Mouse (Mus musculus) heart, postnatal 14 days (tissue): ENCODE data around the gene Nudcd2. TPM values are rescaled to one million over a fixed set of nuclear protein-coding genes. Genes with fewer than 3 reads are reported as not detected.
"Not testable (repeated sequence)": the region's sequence is repeated elsewhere in the genome, so short reads cannot be mapped to it uniquely, and the experiment has no call there.

Experiments
- DNase-seq, 2 experiments: peaks; one replicate each; pipeline ENCODE4 v3.0.0; 2021 to 2022
- intact Hi-C: fragments of 180-260 bp; cut with DNase I; formaldehyde crosslinking; loops from one replicate; pipeline ENCODE4 v1.15.1; 2025
- long read RNA-seq, 2 experiments: library from polyadenylated mRNA; stranded (forward); transcript quantifications; one replicate each; pipeline ENCODE4 v2.0.0; 2021
- total RNA-seq, 2 experiments: library from RNA; stranded (reverse); gene quantifications; 2 replicates each; pipeline ENCODE4 v1.2.3; 2021

Nudcd2 gene
- total RNA-seq: 10 to 100 TPM; 14.0 to 17.1 TPM
- long read RNA-seq, experiment 1, transcript Nudcd2-201 (4 exons, 1,577 nt): major isoform, 36 of 40 reads
- long read RNA-seq, experiment 1, partial matches to known transcripts: 0 of 40 reads
- long read RNA-seq, experiment 1, other reads (novel, unspliced or antisense): 2 of 40 reads
- long read RNA-seq, experiment 2, transcript Nudcd2-201 (4 exons, 1,577 nt): major isoform, 20 of 20 reads
- long read RNA-seq, experiment 2, partial matches to known transcripts: 0 of 20 reads
- long read RNA-seq, experiment 2, other reads (novel, unspliced or antisense): 0 of 20 reads

DNA sequence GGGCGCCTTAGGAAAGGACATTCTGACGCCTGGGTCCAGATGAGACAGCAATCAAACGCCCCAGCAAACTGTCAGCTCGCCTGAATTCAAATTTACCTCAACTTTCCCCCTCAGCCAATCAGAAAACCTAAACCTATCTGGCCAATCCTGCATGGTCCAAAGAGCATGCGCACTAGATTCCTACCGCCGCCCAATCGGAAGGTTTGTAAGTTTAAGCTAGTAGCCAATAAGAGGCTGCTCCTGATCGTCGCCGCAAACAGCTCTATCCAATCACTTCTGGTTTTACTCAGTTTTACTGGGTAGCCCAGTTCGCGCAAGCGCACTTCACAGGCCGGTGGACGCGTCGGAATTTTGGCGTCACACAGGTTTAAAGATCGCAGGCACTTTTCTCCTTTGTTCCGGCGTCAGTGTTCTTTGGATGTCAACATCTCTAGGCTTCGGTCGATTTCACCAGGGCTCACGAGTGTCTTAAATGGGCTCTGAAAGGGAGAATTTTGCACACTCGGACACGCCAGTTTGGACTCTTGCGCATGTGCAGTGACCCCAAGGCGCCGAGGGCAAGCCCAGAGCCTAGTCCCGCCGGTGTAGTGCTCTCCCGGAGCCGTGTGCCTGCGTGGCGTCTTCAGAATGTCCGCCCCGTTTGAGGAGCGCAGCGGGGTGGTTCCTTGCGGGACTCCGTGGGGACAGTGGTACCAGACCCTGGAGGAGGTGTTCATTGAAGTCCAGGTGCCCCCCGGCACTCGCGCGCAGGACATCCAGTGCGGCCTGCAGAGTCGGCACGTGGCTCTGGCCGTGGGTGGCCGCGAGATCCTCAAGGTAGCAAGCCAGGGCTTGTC, at the start of gene Nudcd2, which contains the start of gene Hmmr:
TSS of gene Nudcd2 (plus strand) at position 329 of the 836 bp plus-strand sequence.
TSS of gene Hmmr (minus strand) at position 84 of the 836 bp plus-strand sequence.
- DNase-seq: peak; percentile 87 to 88
- intact Hi-C loops: loop anchor here (2.0 to 5.0 kb wide), 2 partner anchors 19 to 41 kb away; no protein-coding TSS in a partner anchor

DNA sequence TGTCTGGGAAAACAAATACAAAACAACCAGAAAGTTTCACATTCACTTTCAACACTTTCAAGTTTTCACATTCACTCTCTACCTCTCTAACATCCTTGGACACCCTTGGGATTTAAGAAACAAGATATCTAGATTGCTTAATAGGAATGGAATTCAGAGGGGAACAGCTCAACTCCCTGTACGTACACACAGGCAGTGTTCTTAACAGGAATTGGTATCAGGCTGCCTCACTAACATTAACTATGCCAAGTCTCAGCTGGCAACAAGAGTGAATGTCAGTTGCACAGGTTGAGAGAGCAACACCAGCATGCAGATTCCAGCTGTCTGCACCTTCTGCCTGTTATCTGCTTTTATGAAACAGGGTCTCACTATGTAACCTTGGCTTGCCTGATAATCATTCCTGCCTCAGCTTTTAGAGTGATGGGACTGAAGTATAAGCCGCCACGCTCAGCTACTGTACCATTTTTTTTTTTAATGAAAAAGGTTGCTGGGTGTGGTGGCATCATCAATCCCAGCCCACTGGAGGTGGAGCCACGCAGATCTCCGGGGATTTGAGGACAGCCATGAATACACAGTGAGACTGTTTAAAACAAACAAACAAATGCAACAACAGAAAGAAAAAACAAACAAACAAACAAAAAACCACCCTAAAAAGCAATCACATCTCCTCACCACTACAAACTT, 42.9 kb upstream of the Nudcd2 start:
- peak in 1 of 2 experiments; percentile 24 for DNase-seq
- intact Hi-C loops: loop anchor here (5.0 kb wide), 1 partner anchor 42 kb away; the partner anchor contains the start of genes Hmmr and Nudcd2

GRCm38 (mm10) chr11:40692101-40692509, 41.4 kb upstream of the Nudcd2 start:
- DNase-seq: no peak
- intact Hi-C loops: loop anchor here (2.0 to 5.0 kb wide), 2 partner anchors 40 to 63 kb away; partner anchors contain the start of genes Ccng1, Hmmr and Nudcd2

- intact Hi-C loops: loop anchor here (2.0 to 5.0 kb wide), 2 partner anchors 40 to 62 kb away; partner anchors contain the start of genes Ccng1, Hmmr and Nudcd2
- peak; percentile 94 to 96 for DNase-seq
Observed at GRCm38 (mm10) chr11:40692511-40693365, 40.7 kb upstream of the Nudcd2 start.

DNA sequence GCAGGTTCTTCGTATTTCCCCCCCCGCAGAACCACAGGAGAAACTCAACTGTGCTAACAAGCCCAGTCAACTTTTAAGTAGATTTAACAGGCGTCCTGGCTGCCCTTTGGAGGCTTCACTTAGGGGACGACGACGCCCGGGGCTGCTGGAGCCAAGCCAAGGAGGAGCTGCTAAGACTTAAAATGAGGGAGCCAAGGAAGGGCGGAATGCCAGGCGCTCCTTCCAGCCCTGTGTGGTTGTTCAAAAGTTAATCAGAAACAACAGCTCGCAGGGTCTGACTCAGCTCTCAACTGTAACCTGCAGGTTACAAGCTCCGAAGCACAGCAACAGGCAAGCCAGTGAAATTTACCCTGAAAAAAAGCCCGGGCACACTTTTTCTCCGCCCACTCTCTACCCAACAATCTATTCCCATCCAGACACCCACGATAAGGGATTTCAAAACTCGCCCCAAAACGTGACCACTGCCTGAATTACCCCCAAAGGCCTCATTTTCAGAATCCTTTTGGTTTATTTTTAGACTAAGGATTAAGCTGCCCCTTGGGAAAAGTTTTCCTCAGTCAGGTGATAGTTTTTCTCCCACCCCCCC, 40.0 kb upstream of the Nudcd2 start:
- intact Hi-C loops: loop anchor here (2.0 to 5.0 kb wide), 2 partner anchors 39 to 61 kb away; partner anchors contain the start of genes Ccng1, Hmmr and Nudcd2
- peak; percentile 69 to 76 for DNase-seq

DNA sequence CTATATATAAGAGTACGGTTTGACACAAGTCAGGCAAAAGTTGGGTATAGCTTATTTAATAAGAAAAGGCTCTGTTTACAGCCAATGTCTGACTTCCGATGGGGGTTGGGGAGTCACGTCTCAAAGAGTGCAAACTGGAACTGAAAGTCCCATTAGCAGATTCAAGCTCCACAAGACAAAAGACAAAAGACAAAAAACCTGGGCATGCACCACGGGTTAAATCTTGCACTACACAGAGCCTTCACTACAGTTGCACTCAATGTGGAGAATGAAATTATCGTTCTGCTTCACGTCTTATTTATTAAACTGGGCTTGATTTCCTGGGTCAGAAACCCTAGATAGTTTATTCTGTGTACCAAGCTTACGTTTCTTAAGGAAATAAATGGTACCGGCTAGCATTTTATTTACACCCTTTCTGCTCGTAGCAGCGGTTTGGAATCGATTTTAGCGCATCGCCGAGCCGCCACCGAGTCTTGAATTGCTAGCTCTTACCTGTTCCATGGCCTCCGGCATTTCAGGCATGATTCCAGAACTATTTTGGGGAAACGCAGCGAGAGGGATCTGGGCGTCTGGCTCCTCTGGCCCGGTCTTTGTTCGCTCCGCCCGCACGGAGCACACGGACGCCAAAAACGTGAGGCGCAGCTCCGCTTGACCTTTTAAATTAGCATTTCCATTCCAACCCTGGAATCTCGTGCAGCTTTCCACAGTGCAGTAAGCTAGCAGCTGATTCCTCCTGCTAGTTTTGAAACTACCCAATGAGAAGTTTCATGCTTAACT, 39.0 kb upstream of the Nudcd2 start:
- intact Hi-C loops: loop anchor here (5.0 kb wide), 1 partner anchor 38 kb away; the partner anchor contains the start of genes Hmmr and Nudcd2
- peak; percentile 59 to 76 for DNase-seq

DNA sequence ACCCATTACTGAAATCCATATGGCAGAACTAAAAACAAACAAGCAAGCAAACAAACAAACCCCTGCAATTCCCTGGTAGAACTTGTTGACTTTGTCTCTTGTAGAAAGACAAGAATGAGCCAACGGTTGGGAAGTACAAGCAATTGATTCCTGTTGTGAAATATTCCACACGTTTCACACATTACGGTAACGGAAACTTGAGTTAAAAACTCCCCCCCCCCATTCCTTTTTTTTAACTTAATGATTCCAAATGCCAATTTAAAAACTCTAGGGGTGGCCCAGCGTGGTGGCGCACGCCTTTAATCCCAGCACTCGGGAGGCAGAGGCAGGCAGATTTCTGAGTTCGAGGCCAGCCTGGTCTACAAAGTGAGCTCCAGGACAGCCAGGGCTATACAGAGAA, 38.4 kb upstream of the Nudcd2 start, which contains the start of gene Mat2b:
TSS of gene Mat2b (minus strand) at position 101 of the 400 bp plus-strand sequence.
- intact Hi-C loops: no loop called here
- no peak for DNase-seq

- intact Hi-C loops, DNase-seq: not testable (repeated sequence)
Observed at GRCm38 (mm10) chr11:40709899-40710298, 23.6 kb upstream of the Nudcd2 start.

- intact Hi-C loops: no loop called here
- DNase-seq: peak; percentile 21
Observed at GRCm38 (mm10) chr11:40713858-40714257, 19.6 kb upstream of the Nudcd2 start.

DNA sequence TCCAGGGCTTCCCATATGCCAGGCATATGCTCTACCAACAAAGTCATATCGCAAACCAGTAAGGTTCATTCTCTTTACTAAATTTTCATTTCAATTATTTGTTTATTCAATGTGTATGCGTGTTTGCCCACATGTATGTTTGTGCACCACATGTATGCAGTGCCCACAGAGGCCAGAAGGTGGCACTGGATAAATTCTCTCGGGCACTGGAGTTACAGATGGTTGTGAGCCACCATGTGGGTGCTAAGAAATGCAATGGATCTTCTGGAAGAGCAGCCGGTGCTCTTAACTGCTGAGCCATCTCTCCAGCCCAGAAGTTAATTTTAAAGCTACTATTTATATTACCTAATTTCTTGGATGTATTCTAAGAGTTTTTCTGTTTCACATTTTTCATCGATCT, 17.9 kb upstream of the Nudcd2 start:
- intact Hi-C loops: no loop called here
- DNase-seq: no peak

DNA sequence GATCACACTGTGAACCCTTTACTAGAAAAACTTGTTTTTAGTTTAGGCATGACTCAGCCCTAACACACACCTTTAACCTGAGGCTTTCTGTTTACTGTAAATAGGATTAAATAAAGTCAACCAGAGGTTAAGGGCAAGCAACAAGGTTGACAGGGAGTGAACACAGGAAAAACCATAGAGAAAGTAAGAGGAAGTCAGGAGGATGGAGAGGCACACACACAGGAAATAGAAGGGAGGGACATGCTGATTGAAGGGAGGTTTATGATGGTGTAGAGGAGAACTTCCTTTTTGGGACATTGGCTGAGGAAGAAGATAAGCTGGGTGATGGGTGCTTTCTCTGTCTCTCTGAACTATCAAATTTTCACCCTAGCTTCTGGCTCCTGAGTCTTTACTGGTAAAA, 15.1 kb upstream of the Nudcd2 start:
- DNase-seq: no peak
- intact Hi-C loops: no loop called here

- intact Hi-C loops: loop anchor here (5.0 kb wide), 1 partner anchor 41 kb away; no protein-coding TSS in a partner anchor
- no peak for DNase-seq
Observed at GRCm38 (mm10) chr11:40732997-40733338, 499 bp upstream of the Nudcd2 start.

- intact Hi-C loops: loop anchor here (2.0 to 5.0 kb wide), 2 partner anchors 18 to 42 kb away; no protein-coding TSS in a partner anchor
Observed at GRCm38 (mm10) chr11:40734251-40734752, 835 bp downstream of the Nudcd2 start.

DNA sequence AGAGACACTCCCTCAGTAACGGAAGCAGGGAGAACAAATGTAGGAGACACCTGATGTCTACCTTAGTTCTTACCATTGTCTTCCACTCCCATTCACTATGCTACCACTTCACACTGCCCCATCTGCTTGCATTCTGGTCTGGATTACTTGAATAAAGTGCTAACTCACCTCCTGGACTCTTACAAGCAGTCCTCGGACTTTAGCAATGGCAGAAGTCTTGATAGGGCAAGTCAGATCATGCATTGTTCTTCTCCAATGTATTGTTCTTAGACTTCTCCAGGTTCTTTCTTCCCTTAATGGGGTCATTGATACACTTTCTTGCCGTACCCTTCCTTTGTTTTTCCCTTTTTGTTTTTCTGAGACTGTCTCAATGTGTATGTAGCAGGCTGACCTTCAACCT, 3.9 kb downstream of the Nudcd2 start:
- DNase-seq: no peak
- intact Hi-C loops: no loop called here

More at GRCm38 (mm10) chr11:40734251-40734752, 835 bp downstream of the Nudcd2 start:
- no peak for DNase-seq

- DNase-seq: no peak
- intact Hi-C loops: no loop called here
Observed at GRCm38 (mm10) chr11:40741605-40742262, 8.3 kb downstream of the Nudcd2 start.

GRCm38 (mm10) chr11:40744348-40744747, 10.9 kb downstream of the Nudcd2 start:
- DNase-seq: no peak
- intact Hi-C loops: no loop called here

- no peak for DNase-seq
- intact Hi-C loops: no loop called here
Observed at GRCm38 (mm10) chr11:40746361-40746760, 12.9 kb downstream of the Nudcd2 start.
